Mouse (Mus musculus): Measurements from ENCODE around the gene Tle6. TPM values are rescaled to one million over a fixed set of nuclear protein-coding genes. Genes with fewer than 3 reads are reported as not detected.

Gene Tle6
- polyA plus RNA-seq, 1 experiment from 2014 or later, result 2.8 TPM

- peak overlapping the region; percentile 91 for H3K4me2 ChIP-seq (replicated peaks)
- peaks cover 42% of the 10 kb centered on the region for H3K4me1 ChIP-seq (replicated peaks)
- peaks cover 12% of the 10 kb centered on the region; the same call in 1 of the 2 replicates for H3K36me3 ChIP-seq
- no peaks in the 10 kb centered on the region for H3K9me3 ChIP-seq
- WGBS, result 75% methylated on average over 7 of the region's 7 CpGs
- no peaks in the 10 kb centered on the region for H3K27me3 ChIP-seq
- H3K27ac ChIP-seq, result no peak overlapping the region
- peak overlapping the region; percentile 98 for H3K4me3 ChIP-seq (replicated peaks)
- H3K9ac ChIP-seq (replicated peaks), result peak overlapping the region; percentile 98
- no peak for ATAC-seq
Measured at GRCm38 (mm10) chr10:81542727-81543460, 58.0 kb downstream of the Tle6 start.

GRCm38 (mm10) chr10:81541803-81542202 is 59.1 kb downstream of the Tle6 start:
- H3K9ac ChIP-seq (replicated peaks), result peak overlapping the region; percentile 98; the same call in 1 of the 2 replicates
- peak overlapping the region; percentile 91; the same call in 1 of the 2 replicates for H3K4me2 ChIP-seq (replicated peaks)
- no peaks in the 10 kb centered on the region for H3K27me3 ChIP-seq
- H3K27ac ChIP-seq, result no peak overlapping the region
- 86% methylated on average over 10 of the region's 10 CpGs for WGBS
- ATAC-seq, result no peak
- H3K9me3 ChIP-seq, result no peaks in the 10 kb centered on the region
- no peak overlapping the region for H3K4me3 ChIP-seq (replicated peaks)
- peaks cover 42% of the 10 kb centered on the region for H3K4me1 ChIP-seq (replicated peaks)
- peaks cover 16% of the 10 kb centered on the region; the same call in 1 of the 2 replicates for H3K36me3 ChIP-seq

- Histone ChIP-seq H3K9ac (replicated peaks) (peak overlapping the region; percentile 41), H3K27ac (no peak overlapping the region), H3K4me2 (replicated peaks) (no peak overlapping the region), H3K9me3 (no peaks in the 10 kb centered on the region), H3K4me3 (replicated peaks) (no peak overlapping the region), H3K4me1 (replicated peaks) (peaks cover 42% of the 10 kb centered on the region), H3K27me3 (no peaks in the 10 kb centered on the region), H3K36me3 (peaks cover 18% of the 10 kb centered on the region; the same call in 1 of the 2 replicates)
- WGBS, result 92% methylated on average over 5 of the region's 5 CpGs
- ATAC-seq, result no peak
Measured at GRCm38 (mm10) chr10:81541363-81541762, 59.5 kb downstream of the Tle6 start.

Other genes with a start within 250 kb of the Tle6 start
- gene Mfsd12, start 243.6 kb downstream of the Tle6 start, polyA plus RNA-seq (2015; fragmentation: Nextera tagmentation; extraction: Ambion mirVana), result 8.8 and 10.1 TPM in 2 replicates
- 0.44 and 0.70 TPM in 2 replicates for gene 4930404N11Rik, start 235.3 kb downstream of the Tle6 start, polyA plus RNA-seq (2015; fragmentation: Nextera tagmentation; extraction: Ambion mirVana)
- 127 and 133 TPM in 2 replicates for gene Fzr1, start 222.6 kb downstream of the Tle6 start, polyA plus RNA-seq (2015; fragmentation: Nextera tagmentation; extraction: Ambion mirVana)
- gene Dohh, start 216.6 kb downstream of the Tle6 start, polyA plus RNA-seq (2015; fragmentation: Nextera tagmentation; extraction: Ambion mirVana), result 73.5 TPM in 2 replicates
- 6.9 and 7.2 TPM in 2 replicates for gene Gm48551, start 216.6 kb downstream of the Tle6 start, polyA plus RNA-seq (2015; fragmentation: Nextera tagmentation; extraction: Ambion mirVana)
- 1.2 and 2.1 TPM in 2 replicates for gene Gm48552, start 212.1 kb downstream of the Tle6 start, polyA plus RNA-seq (2015; fragmentation: Nextera tagmentation; extraction: Ambion mirVana)
- 1.4 and 1.9 TPM in 2 replicates for gene Smim24, start 208.0 kb downstream of the Tle6 start, polyA plus RNA-seq (2015; fragmentation: Nextera tagmentation; extraction: Ambion mirVana)
- 13.1 and 15.2 TPM in 2 replicates for gene Nfic, start 145.4 kb downstream of the Tle6 start, polyA plus RNA-seq (2015; fragmentation: Nextera tagmentation; extraction: Ambion mirVana)
- 75.5 and 79.4 TPM in 2 replicates for gene Celf5, start 118.4 kb downstream of the Tle6 start, polyA plus RNA-seq (2015; fragmentation: Nextera tagmentation; extraction: Ambion mirVana)
- gene Ncln, start 104.7 kb downstream of the Tle6 start, polyA plus RNA-seq (2015; fragmentation: Nextera tagmentation; extraction: Ambion mirVana), result 57.1 and 58.2 TPM in 2 replicates
- gene S1pr4, start 100.9 kb downstream of the Tle6 start, polyA plus RNA-seq (2015; fragmentation: Nextera tagmentation; extraction: Ambion mirVana), result 0.64 and 0.77 TPM in 2 replicates
- 0.94 and 1.0 TPM in 2 replicates for gene Gna15, start 76.8 kb downstream of the Tle6 start, polyA plus RNA-seq (2015; fragmentation: Nextera tagmentation; extraction: Ambion mirVana)
- 74.5 and 77.1 TPM in 2 replicates for gene Gna11, start 55.9 kb downstream of the Tle6 start, polyA plus RNA-seq (2015; fragmentation: Nextera tagmentation; extraction: Ambion mirVana)
- 451 and 572 TPM in 2 replicates for gene Aes, start 41.6 kb downstream of the Tle6 start, polyA plus RNA-seq (2015; fragmentation: Nextera tagmentation; extraction: Ambion mirVana)
- gene Tle2, start 26.5 kb downstream of the Tle6 start, polyA plus RNA-seq (2015; fragmentation: Nextera tagmentation; extraction: Ambion mirVana), result 23.6 and 26.2 TPM in 2 replicates
- gene BC025920, start 5.2 kb upstream of the Tle6 start, polyA plus RNA-seq (2015; fragmentation: Nextera tagmentation; extraction: Ambion mirVana), result 2.9 and 3.0 TPM in 2 replicates
- 64.7 and 67.4 TPM in 2 replicates for gene Sirt6, start 26.7 kb upstream of the Tle6 start, polyA plus RNA-seq (2015; fragmentation: Nextera tagmentation; extraction: Ambion mirVana)
- 8.5 and 9.3 TPM in 2 replicates for gene Ankrd24, start 27.5 kb upstream of the Tle6 start, polyA plus RNA-seq (2015; fragmentation: Nextera tagmentation; extraction: Ambion mirVana)
- 6.7 and 6.9 TPM in 2 replicates for gene Gm10778, start 48.0 kb upstream of the Tle6 start, polyA plus RNA-seq (2015; fragmentation: Nextera tagmentation; extraction: Ambion mirVana)
- 22.7 TPM in 2 replicates for gene Zfp433, start 103.8 kb upstream of the Tle6 start, polyA plus RNA-seq (2015; fragmentation: Nextera tagmentation; extraction: Ambion mirVana)
- gene Gm3055, start 170.1 kb upstream of the Tle6 start, polyA plus RNA-seq (2015; fragmentation: Nextera tagmentation; extraction: Ambion mirVana), result 16.4 and 19.3 TPM in 2 replicates
- 3.1 and 3.2 TPM in 2 replicates for gene Gm4767, start 211.1 kb upstream of the Tle6 start, polyA plus RNA-seq (2015; fragmentation: Nextera tagmentation; extraction: Ambion mirVana)